In the genomic region with DNA sequence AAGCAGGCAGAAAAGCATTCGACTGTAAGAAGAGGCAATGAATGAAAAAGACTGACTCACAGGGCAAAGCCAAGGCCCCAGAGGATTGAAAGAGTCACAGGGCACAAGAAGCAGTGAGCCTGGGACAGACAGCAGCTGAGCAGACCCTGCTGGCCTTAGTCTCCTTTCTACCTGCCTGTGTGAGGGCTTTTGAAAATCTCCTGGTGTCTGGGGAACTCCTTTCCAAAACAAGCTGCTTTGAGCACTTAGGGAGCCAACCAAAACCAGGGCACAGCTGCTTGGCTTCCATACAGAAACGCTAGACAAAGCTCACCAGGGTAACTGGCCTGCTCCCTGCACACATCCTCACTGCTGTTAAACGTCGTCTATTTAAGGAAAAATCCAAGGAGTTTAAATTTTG, we compare ENCODE assay signal across 10 mouse cellular contexts.
DNase-seq lines count a peak whose midpoint lies in the region; ATAC-seq lines count a peak whose summit lies in the region.
"Had no signal": no experiment of that assay in that cellular context is flagged by ENCODE, and none has a peak within 500 bp of the region (broad histone marks: within the 10 kb centered on the region; RNA-seq: fewer than 3 reads in every experiment).

No protein-coding gene starts in this region.

- H3K4me3 ChIP-seq in forebrain, embryonic 16.5 days (replicated peaks; ENCODE audit: low read length) = no peak overlapping the region
- H3K4me3 ChIP-seq in midbrain, embryonic 13.5 days (replicated peaks) = no peak overlapping the region
- H3K4me3 ChIP-seq: erythroblast, embryonic 14.5 days had no signal

- peak overlapping the region; percentile 28 for H3K27ac ChIP-seq in forebrain, embryonic 16.5 days (ENCODE audit: low read length)
- H3K27ac ChIP-seq in midbrain, embryonic 13.5 days = peak overlapping the region; percentile 85

- no peaks in the 10 kb centered on the region for H3K36me3 ChIP-seq in forebrain, embryonic 16.5 days (ENCODE audit: control insufficient read depth, insufficient read depth)
- H3K36me3 ChIP-seq in midbrain, embryonic 13.5 days = peaks cover 9% of the 10 kb centered on the region; the same call in 1 of the 2 replicates

- H3K9ac ChIP-seq in forebrain, embryonic 16.5 days (replicated peaks; ENCODE audit: low read depth, low read length) = no peak overlapping the region
- 0 out of 2 replicates have a peak overlapping the region, but pooled peaks have one; percentile 41 for H3K9ac ChIP-seq in midbrain, embryonic 13.5 days (replicated peaks)

- no peak for ATAC-seq in forebrain, embryonic 16.5 days
- no peak; the same call in 1 of the 2 replicates for ATAC-seq in midbrain, embryonic 13.5 days

- H3K27me3 ChIP-seq in forebrain, embryonic 16.5 days (replicated peaks; ENCODE audit: control insufficient read depth, insufficient read depth, low read length) = no peaks in the 10 kb centered on the region
- H3K27me3 ChIP-seq in midbrain, embryonic 13.5 days = no peaks in the 10 kb centered on the region

- intact Hi-C loops in heart, postnatal 36 days (cut with DNase I) = no loop called here

- H3K4me2 ChIP-seq in forebrain, embryonic 16.5 days (ENCODE audit: low read length) = no peak overlapping the region
- H3K4me2 ChIP-seq in midbrain, embryonic 13.5 days (replicated peaks) = no peak overlapping the region
- H3K4me2 ChIP-seq: liver, embryonic 11.5 days had no signal

- peaks cover 18% of the 10 kb centered on the region for H3K4me1 ChIP-seq in forebrain, embryonic 16.5 days (replicated peaks; ENCODE audit: control insufficient read depth, insufficient read depth, low read length)
- H3K4me1 ChIP-seq in midbrain, embryonic 13.5 days (replicated peaks) = peaks cover 54% of the 10 kb centered on the region

- peak; percentile 15 for DNase-seq in adrenal gland, adult 8-10 months
- DNase-seq in adrenal gland, postnatal 4 days (ENCODE audit: low spot score in 2 of 2) = no peak
- peak; percentile 37 to 38 for DNase-seq in adrenal gland, postnatal 36 days
- no peak for DNase-seq in heart, postnatal 36 days
- DNase-seq in ovary, postnatal 10 days (ENCODE audit: low spot score) = no peak
- DNase-seq in kidney, postnatal 4 days = no peak

- 21% methylated on average over 4 of the region's 4 CpGs for WGBS in forebrain, embryonic 16.5 days
- WGBS in midbrain, embryonic 13.5 days = 25% methylated on average over 4 of the region's 4 CpGs

- no peaks in the 10 kb centered on the region for H3K9me3 ChIP-seq in forebrain, embryonic 16.5 days (ENCODE audit: control insufficient read depth, low read length)
- no peaks in the 10 kb centered on the region for H3K9me3 ChIP-seq in midbrain, embryonic 13.5 days

Comparison
In these comparisons a context has a peak if more than half of its experiments do, and no peak if none do; other contexts are left out.
1. DNase-seq: peak in adrenal gland, adult 8-10 months (single experiment) and adrenal gland, postnatal 36 days (2 of 2); none in adrenal gland, postnatal 4 days (0 of 2), heart, postnatal 36 days (0 of 2), ovary, postnatal 10 days (single experiment) and kidney, postnatal 4 days (0 of 2).